Mouse (Mus musculus): ENCODE data around the gene 2300003K06Rik. TPM values are rescaled to one million over a fixed set of nuclear protein-coding genes. Genes with fewer than 3 reads are reported as not detected.

The 2300003K06Rik gene
- polyA plus RNA-seq (2012), result not detected in 2 replicates

GRCm38 (mm10) chr11:99837966-99838365 is at the start of gene 2300003K06Rik:
Gene 2300003K06Rik, minus strand, starts transcription at chr11:99838066.

GRCm38 (mm10) chr11:99878887-99879286 is 41.0 kb upstream of the 2300003K06Rik start, which contains the start of gene Gm11567:
Gene Gm11567, plus strand, starts transcription at chr11:99879187.

GRCm38 (mm10) chr11:99873089-99873488 is 35.2 kb upstream of the 2300003K06Rik start, which contains the start of gene Krtap9-1:
Gene Krtap9-1, plus strand, starts transcription at chr11:99873389.

GRCm38 (mm10) chr11:99864176-99864575 is 26.3 kb upstream of the 2300003K06Rik start, which contains the start of gene Gm11559:
Gene Gm11559, plus strand, starts transcription at chr11:99864476.

GRCm38 (mm10) chr11:99857617-99858016 is 19.8 kb upstream of the 2300003K06Rik start, which contains the start of gene Gm11568:
Gene Gm11568, plus strand, starts transcription at chr11:99857917.

GRCm38 (mm10) chr11:99851508-99851907 is 13.6 kb upstream of the 2300003K06Rik start, which contains the start of gene Krtap4-16:
Gene Krtap4-16, minus strand, starts transcription at chr11:99851608.

GRCm38 (mm10) chr11:99815566-99815965 is 22.3 kb downstream of the 2300003K06Rik start, which contains the start of gene Gm11564:
Gene Gm11564, minus strand, starts transcription at chr11:99815666.

GRCm38 (mm10) chr11:99809792-99810191 is 28.1 kb downstream of the 2300003K06Rik start, which contains the start of gene Krtap4-13:
Gene Krtap4-13, minus strand, starts transcription at chr11:99809892.

GRCm38 (mm10) chr11:99804346-99804745 is 33.5 kb downstream of the 2300003K06Rik start, which contains the start of gene Gm11554:
Gene Gm11554, minus strand, starts transcription at chr11:99804446.

GRCm38 (mm10) chr11:99798832-99799231 is 39.0 kb downstream of the 2300003K06Rik start, which contains the start of gene Gm11569:
Gene Gm11569, minus strand, starts transcription at chr11:99798932.

GRCm38 (mm10) chr11:99793367-99793766 is 44.5 kb downstream of the 2300003K06Rik start, which contains the start of gene Gm11596:
Gene Gm11596, minus strand, starts transcription at chr11:99793467.

Other genes starting within 250 kb of the 2300003K06Rik start
- not detected in 2 replicates for gene Krtap1-3, start 246.7 kb downstream of the 2300003K06Rik start, polyA plus RNA-seq (2012)
- gene Krtap9-3, start 240.0 kb downstream of the 2300003K06Rik start, polyA plus RNA-seq (2012), result not detected in 2 replicates
- gene Gm11938, start 234.8 kb downstream of the 2300003K06Rik start, polyA plus RNA-seq (2012), result not detected in 2 replicates
- gene Gm11937, start 227.9 kb downstream of the 2300003K06Rik start, polyA plus RNA-seq (2012), result not detected in 2 replicates
- not detected in 2 replicates for gene Krtap2-4, start 223.2 kb downstream of the 2300003K06Rik start, polyA plus RNA-seq (2012)
- not detected in 2 replicates for gene Gm11562, start 217.6 kb downstream of the 2300003K06Rik start, polyA plus RNA-seq (2012)
- gene Krtap4-1, start 209.8 kb downstream of the 2300003K06Rik start, polyA plus RNA-seq (2012), result 0.11 TPM in 1 of 2 replicates, not detected in the other
- not detected in 2 replicates for gene Krtap4-2, start 203.0 kb downstream of the 2300003K06Rik start, polyA plus RNA-seq (2012)
- not detected in 2 replicates for gene Krtap4-7, start 194.0 kb downstream of the 2300003K06Rik start, polyA plus RNA-seq (2012)
- gene Gm11555, start 187.8 kb downstream of the 2300003K06Rik start, polyA plus RNA-seq (2012), result not detected in 2 replicates
- gene Gm11563, start 179.1 kb downstream of the 2300003K06Rik start, polyA plus RNA-seq (2012), result not detected in 2 replicates
- gene Krtap4-6, start 172.1 kb downstream of the 2300003K06Rik start, polyA plus RNA-seq (2012), result 0.08 TPM in 1 of 2 replicates, not detected in the other
- not detected in 2 replicates for gene Gm14190, start 147.3 kb downstream of the 2300003K06Rik start, polyA plus RNA-seq (2012)
- gene Gm14180, start 103.8 kb downstream of the 2300003K06Rik start, polyA plus RNA-seq (2012), result not detected in 2 replicates
- not detected in 2 replicates for gene Gm11595, start 65.2 kb downstream of the 2300003K06Rik start, polyA plus RNA-seq (2012)
- not detected in 2 replicates for gene Krtap4-8, start 57.4 kb downstream of the 2300003K06Rik start, polyA plus RNA-seq (2012)
- gene Krtap4-9, start 52.9 kb downstream of the 2300003K06Rik start, polyA plus RNA-seq (2012), result not detected in 2 replicates
- not detected in 2 replicates for gene Gm11596, start 44.6 kb downstream of the 2300003K06Rik start, polyA plus RNA-seq (2012)
- gene Gm11569, start 39.1 kb downstream of the 2300003K06Rik start, polyA plus RNA-seq (2012), result not detected in 2 replicates
- gene Gm11554, start 33.6 kb downstream of the 2300003K06Rik start, polyA plus RNA-seq (2012), result not detected in 2 replicates
- not detected in 2 replicates for gene Krtap4-13, start 28.2 kb downstream of the 2300003K06Rik start, polyA plus RNA-seq (2012)
- gene Gm11564, start 22.4 kb downstream of the 2300003K06Rik start, polyA plus RNA-seq (2012), result not detected in 2 replicates
- not detected in 2 replicates for gene Krtap4-16, start 13.5 kb upstream of the 2300003K06Rik start, polyA plus RNA-seq (2012)
- gene Gm11568, start 19.9 kb upstream of the 2300003K06Rik start, polyA plus RNA-seq (2012), result not detected in 2 replicates
- gene Gm11559, start 26.4 kb upstream of the 2300003K06Rik start, polyA plus RNA-seq (2012), result not detected in 2 replicates
- gene Krtap9-1, start 35.3 kb upstream of the 2300003K06Rik start, polyA plus RNA-seq (2012), result not detected in 2 replicates
- gene Gm11567, start 41.1 kb upstream of the 2300003K06Rik start, polyA plus RNA-seq (2012), result not detected in 2 replicates
- not detected in 2 replicates for gene Krtap31-1, start 69.9 kb upstream of the 2300003K06Rik start, polyA plus RNA-seq (2012)
- not detected in 2 replicates for gene Gm11565, start 76.7 kb upstream of the 2300003K06Rik start, polyA plus RNA-seq (2012)
- not detected in 2 replicates for gene Krtap31-2, start 98.2 kb upstream of the 2300003K06Rik start, polyA plus RNA-seq (2012)
- not detected in 2 replicates for gene Krtap9-5, start 110.4 kb upstream of the 2300003K06Rik start, polyA plus RNA-seq (2012)
- not detected in 2 replicates for gene Krtap29-1, start 141.0 kb upstream of the 2300003K06Rik start, polyA plus RNA-seq (2012)
- gene Krtap16-1, start 148.5 kb upstream of the 2300003K06Rik start, polyA plus RNA-seq (2012), result not detected in 2 replicates
- gene Krtap17-1, start 155.9 kb upstream of the 2300003K06Rik start, polyA plus RNA-seq (2012), result not detected in 2 replicates
- not detected in 2 replicates for gene Krt33a, start 178.1 kb upstream of the 2300003K06Rik start, polyA plus RNA-seq (2012)
- gene Krt33b, start 191.8 kb upstream of the 2300003K06Rik start, polyA plus RNA-seq (2012), result not detected in 2 replicates
- not detected in 2 replicates for gene Krt34, start 203.5 kb upstream of the 2300003K06Rik start, polyA plus RNA-seq (2012)
- not detected in 2 replicates for gene Krt31, start 212.5 kb upstream of the 2300003K06Rik start, polyA plus RNA-seq (2012)

Measured in megakaryocyte-erythroid progenitor cell, adult 5 weeks (primary cell).